Mouse (Mus musculus) lung, embryonic 14.5 days (tissue): ENCODE data around the gene Lrrk1. TPM values are rescaled to one million over a fixed set of nuclear protein-coding genes. Genes with fewer than 3 reads are reported as not detected.
A peak's percentile ranks its signal among the peaks of the same experiment; 100 is the strongest.

Source experiments
- ATAC-seq: fragments of 200-750 bp; cut with Nextera tagmentation; 2 replicates; pipeline ENCODE4 v1.8.0; 2017; ENCODE audit warnings: mild to moderate bottlenecking, moderate TSS enrichment, moderate library complexity; ENCODE audit not compliant: insufficient read depth
- DNase-seq: peaks from one replicate; pipeline ENCODE4 v3.0.0-alpha.2; 2015
- H3K27ac ChIP-seq: fragments of 300-500 bp; sonication (generic); 2 replicates; pipeline ENCODE4 v1.5.1; 2014; ENCODE audit warnings: low read depth, mild to moderate bottlenecking, moderate library complexity
- H3K27me3 ChIP-seq: fragments of 300-500 bp; sonication (generic); 2 replicates; pipeline ENCODE4 v1.6.1; 2014; ENCODE audit warnings: low read length, control low read depth; ENCODE audit not compliant: insufficient read depth
- H3K36me3 ChIP-seq: fragments of 300-500 bp; sonication (generic); 2 replicates; pipeline ENCODE4 v1.6.1; 2014; ENCODE audit warnings: control low read depth; ENCODE audit not compliant: insufficient read depth
- H3K4me1 ChIP-seq: fragments of 300-500 bp; sonication (generic); 2 replicates; pipeline ENCODE4 v1.6.1; 2014; ENCODE audit warnings: antibody characterized with exemption, control low read depth; ENCODE audit not compliant: insufficient read depth
- H3K4me2 ChIP-seq: fragments of 300-500 bp; sonication (generic); 2 replicates; pipeline ENCODE4 v1.6.1; 2014; ENCODE audit warnings: mild to moderate bottlenecking
- H3K4me3 ChIP-seq: fragments of 300-500 bp; sonication (generic); 2 replicates; pipeline ENCODE4 v1.5.1; 2014; ENCODE audit warnings: low read depth, low read length
- H3K9ac ChIP-seq: fragments of 300-500 bp; sonication (generic); 2 replicates; pipeline ENCODE4 v1.6.1; 2014
- H3K9me3 ChIP-seq: fragments of 300-500 bp; sonication (generic); 2 replicates; pipeline ENCODE4 v1.6.1; 2016; ENCODE audit warnings: low read depth, low read length, control low read depth
- CTCF ChIP-seq: IDR thresholded peaks from 2 replicates; pipeline ENCODE4 v1.5.1; 2016; ENCODE audit warnings: antibody characterized with exemption, low read depth
- WGBS: fragments of 180-500 bp; shearing (Covaris S2); extraction: QIAGEN DNeasy Blood & Tissue Kit; methylation state at CpG from one replicate; pipeline ENCODE4 v1.1.7; 2014; 5-methylcytosine and 5-hydroxymethylcytosine counted together
- polyA plus RNA-seq: library from polyadenylated mRNA; unstranded; fragments of >200 nt; fragmentation: Nextera tagmentation; extraction: Ambion mirVana; gene quantifications from 2 replicates; pipeline ENCODE4 v1.2.1, GENCODE M21; 2014

Gene Lrrk1
- polyA plus RNA-seq, 1 experiment from 2014 or later: 25.8 TPM

DNA sequence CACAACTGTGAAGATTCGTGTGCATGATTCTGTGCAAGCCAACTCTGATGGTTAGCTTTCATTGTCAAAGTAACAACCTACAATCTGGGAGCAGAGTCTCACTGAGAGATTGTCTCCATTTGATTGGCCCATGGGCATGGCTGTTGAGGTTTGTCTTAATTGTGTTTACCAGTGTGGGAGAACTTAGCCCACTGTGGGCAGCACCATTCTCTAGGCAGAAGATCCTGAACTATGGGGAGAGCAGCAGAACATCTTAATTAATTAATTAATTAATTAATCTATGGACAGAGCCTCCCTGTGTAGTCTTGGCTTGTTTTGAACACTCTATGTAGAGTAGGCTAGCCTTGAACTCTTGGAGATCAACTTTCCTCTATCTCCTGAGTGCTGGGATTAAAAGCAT is 164.4 kb downstream of the Lrrk1 start:
- no peak overlapping the region for H3K27ac ChIP-seq
- H3K9ac ChIP-seq: no peak overlapping the region
- DNase-seq: no peak

GRCm38 (mm10) chr7:66222621-66223091 is 165.5 kb downstream of the Lrrk1 start:
- peak; percentile 55 for DNase-seq
- Histone ChIP-seq H3K4me1 (peaks cover 15% of the 10 kb centered on the region), H3K9ac (no peak overlapping the region), H3K4me2 (no peak overlapping the region), H3K27me3 (no peaks in the 10 kb centered on the region), H3K36me3 (no peaks in the 10 kb centered on the region), H3K27ac (peak overlapping the region; percentile 69), H3K9me3 (no peaks in the 10 kb centered on the region), H3K4me3 (no peak overlapping the region)
- no peak for TF ChIP-seq CTCF
- ATAC-seq: no peak
- whole genome bisulfite sequencing: 25% methylated on average over 8 of the region's 8 CpGs

More for the DNA sequence above, 164.4 kb downstream of the Lrrk1 start:
- H3K4me2 ChIP-seq: no peak overlapping the region
- no peak overlapping the region for H3K4me3 ChIP-seq
- H3K27me3 ChIP-seq: no peaks in the 10 kb centered on the region
- ATAC-seq: no peak
- H3K4me1 ChIP-seq: peaks cover 7% of the 10 kb centered on the region; the same call in 1 of the 2 replicates
- H3K9me3 ChIP-seq: no peaks in the 10 kb centered on the region
- no peaks in the 10 kb centered on the region for H3K36me3 ChIP-seq
- TF ChIP-seq CTCF: no peak
- 88% methylated on average over 1 of the region's 1 CpGs for WGBS

- DNase-seq (no peak), ATAC-seq (no peak)
- Histone ChIP-seq H3K9ac (no peak overlapping the region), H3K9me3 (no peaks in the 10 kb centered on the region), H3K27me3 (no peaks in the 10 kb centered on the region), H3K27ac (no peak overlapping the region), H3K4me3 (no peak overlapping the region), H3K36me3 (no peaks in the 10 kb centered on the region), H3K4me2 (no peak overlapping the region), H3K4me1 (peaks cover 20% of the 10 kb centered on the region)
- TF ChIP-seq CTCF: no peak
- 77% methylated on average over 4 of the region's 4 CpGs for whole genome bisulfite sequencing
Observed at GRCm38 (mm10) chr7:66219794-66220227, 168.3 kb downstream of the Lrrk1 start.

DNA sequence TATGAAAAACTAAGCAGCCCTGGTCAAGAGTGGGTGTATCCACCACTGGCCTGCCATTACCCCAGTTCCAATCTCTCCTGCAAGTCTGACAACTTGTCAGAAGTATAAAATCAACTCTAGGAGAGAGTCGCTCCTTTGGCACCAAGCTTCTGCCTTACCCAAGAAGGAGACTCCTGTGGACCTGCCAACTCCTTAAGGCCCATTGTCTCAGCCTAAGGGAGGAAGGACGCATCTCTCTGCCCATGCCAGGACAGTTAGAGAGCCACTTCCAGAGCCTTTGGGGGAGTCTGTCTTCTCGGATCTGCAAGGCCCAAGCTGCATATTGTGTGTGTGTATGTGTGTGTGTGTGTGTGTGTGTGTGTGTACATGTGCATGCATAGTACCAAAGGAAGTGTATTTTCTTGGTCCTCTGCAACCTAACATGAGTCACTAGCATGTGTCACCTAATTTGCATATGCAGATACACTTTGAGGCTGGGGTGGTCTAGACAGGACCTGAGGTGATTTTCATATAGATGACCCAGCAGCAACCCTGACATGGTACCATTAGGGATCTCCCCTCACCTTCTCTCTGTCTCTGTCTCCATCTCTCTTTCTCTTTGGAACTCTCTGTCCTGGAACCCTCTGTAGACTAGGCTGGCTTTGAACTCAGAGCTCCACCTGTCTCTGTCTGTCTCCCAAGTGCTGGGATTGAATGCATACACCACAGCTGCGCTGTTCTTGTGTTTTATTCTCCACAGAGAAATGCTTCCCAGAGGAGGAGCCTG is 168.9 kb downstream of the Lrrk1 start:
- no peaks in the 10 kb centered on the region for H3K27me3 ChIP-seq
- no peaks in the 10 kb centered on the region for H3K9me3 ChIP-seq
- no peak for DNase-seq
- H3K36me3 ChIP-seq: no peaks in the 10 kb centered on the region
- peaks cover 20% of the 10 kb centered on the region for H3K4me1 ChIP-seq
- ATAC-seq: no peak
- no peak overlapping the region for H3K4me2 ChIP-seq
- peak overlapping the region; percentile 95; the same call in 1 of the 2 replicates for H3K27ac ChIP-seq
- no peak overlapping the region for H3K9ac ChIP-seq
- WGBS: 78% methylated on average over 4 of the region's 4 CpGs
- no peak for TF ChIP-seq CTCF
- H3K4me3 ChIP-seq: no peak overlapping the region

- Histone ChIP-seq H3K4me2 (no peak overlapping the region), H3K9ac (no peak overlapping the region), H3K27ac (peak overlapping the region; percentile 95), H3K4me1 (peaks cover 20% of the 10 kb centered on the region), H3K27me3 (no peaks in the 10 kb centered on the region), H3K9me3 (no peaks in the 10 kb centered on the region), H3K4me3 (no peak overlapping the region), H3K36me3 (no peaks in the 10 kb centered on the region)
- TF ChIP-seq CTCF: no peak
- ATAC-seq: peak; percentile 83
- 22% methylated on average over 9 of the region's 9 CpGs for WGBS
- peak; percentile 81 for DNase-seq
Observed at GRCm38 (mm10) chr7:66218193-66219014, 169.7 kb downstream of the Lrrk1 start.

- H3K9me3 ChIP-seq: no peaks in the 10 kb centered on the region
- H3K4me3 ChIP-seq: no peak overlapping the region
- no peak overlapping the region for H3K4me2 ChIP-seq
- no peaks in the 10 kb centered on the region for H3K36me3 ChIP-seq
- WGBS: 73% methylated on average over 7 of the region's 7 CpGs
- peak; percentile 13; the same call in 1 of the 2 replicates for ATAC-seq
- H3K9ac ChIP-seq: no peak overlapping the region
- no peak for TF ChIP-seq CTCF
- H3K4me1 ChIP-seq: peaks cover 17% of the 10 kb centered on the region
- H3K27me3 ChIP-seq: no peaks in the 10 kb centered on the region
- peak overlapping the region; percentile 95 for H3K27ac ChIP-seq
- peak; percentile 27 for DNase-seq
Observed at GRCm38 (mm10) chr7:66217531-66218094, 170.5 kb downstream of the Lrrk1 start.
